Mouse (Mus musculus) ES-E14 (cell line): ENCODE results near the gene Slfn8. TPM values are rescaled to one million over a fixed set of nuclear protein-coding genes. Genes with fewer than 3 reads are reported as not detected.

ENCODE experiments used
- DNase-seq: peaks from one replicate; pipeline ENCODE4 v3.0.0-alpha.2; 2013; ENCODE audit warnings: low read depth, low spot score
- H3K27ac ChIP-seq: 2 replicates; pipeline ENCODE4 v1.5.1; 2012; ENCODE audit warnings: low read depth, mild to moderate bottlenecking, low read length, moderate library complexity, mixed read lengths; ENCODE audit not compliant: poor library complexity, insufficient read depth, severe bottlenecking
- H3K36me3 ChIP-seq: 2 replicates; pipeline ENCODE4 v1.6.1; 2012; ENCODE audit warnings: mild to moderate bottlenecking, low read length, moderate library complexity, mixed read lengths; ENCODE audit not compliant: control insufficient read depth, poor library complexity, insufficient read depth, severe bottlenecking
- H3K4me1 ChIP-seq, 2 experiments: fragments of 150-350 bp in 1 of 2; sonication (generic) in 1 of 2; 2 replicates each; pipeline ENCODE4 v1.6.1; 2012; ENCODE audit warnings: low read length in 2 of 2, mild to moderate bottlenecking in 1 of 2, mixed read lengths in 1 of 2; ENCODE audit not compliant: control insufficient read depth in 2 of 2, insufficient read depth in 2 of 2, poor library complexity in 1 of 2
- H3K4me3 ChIP-seq, 2 experiments: fragments of 150-350 bp in 1 of 2; sonication (generic) in 1 of 2; 2 replicates each; pipeline ENCODE4 v1.5.1; 2012; ENCODE audit warnings: low read length in 2 of 2, low read depth in 1 of 2, mild to moderate bottlenecking in 1 of 2, mixed read lengths in 1 of 2; ENCODE audit not compliant: insufficient read depth in 1 of 2, poor library complexity in 1 of 2, severe bottlenecking in 1 of 2
- H3K9ac ChIP-seq: 2 replicates; pipeline ENCODE4 v1.6.1; 2012; ENCODE audit warnings: low read depth, mild to moderate bottlenecking, low read length, mixed read lengths; ENCODE audit not compliant: poor library complexity, insufficient read depth, severe bottlenecking
- H3K9me3 ChIP-seq: fragments of 150-350 bp; sonication (generic); 2 replicates; pipeline ENCODE4 v1.6.1; 2012; ENCODE audit warnings: low read depth, mild to moderate bottlenecking, low read length; ENCODE audit not compliant: control insufficient read depth, insufficient read depth
- CHD2 ChIP-seq: IDR thresholded peaks from 2 replicates; pipeline ENCODE4 v1.6.1; 2014; ENCODE audit warnings: mild to moderate bottlenecking, low read depth, low read length, inconsistent platforms
- HCFC1 ChIP-seq: IDR thresholded peaks from 2 replicates; pipeline ENCODE4 v1.6.1; 2012; ENCODE audit warnings: low read length, inconsistent platforms, borderline replicate concordance; ENCODE audit not compliant: insufficient read depth
- MAFK ChIP-seq: IDR thresholded peaks from 2 replicates; pipeline ENCODE4 v1.6.1; 2014; ENCODE audit warnings: mild to moderate bottlenecking, low read depth, low read length, inconsistent platforms; ENCODE audit not compliant: insufficient read depth
- ZC3H11A ChIP-seq: IDR thresholded peaks from 2 replicates; pipeline ENCODE4 v1.6.1; 2012; ENCODE audit warnings: low read depth, mild to moderate bottlenecking, inconsistent platforms, low read length, borderline replicate concordance
- ZNF384 ChIP-seq: IDR thresholded peaks from 2 replicates; pipeline ENCODE4 v1.6.1; 2012; ENCODE audit warnings: low read depth, low read length, inconsistent platforms
- in situ Hi-C, 2 experiments: fragments of 600-800 bp; cut with MboI; formaldehyde crosslinking; loops; one replicate each; pipeline ENCODE4 v1.15.1; 2025; ENCODE audit warnings: low sequenced_read_pairs in 2 of 2, inconsistent platforms in 1 of 2; ENCODE audit not compliant: unreplicated experiment in 2 of 2
- total RNA-seq: library from RNA; depleted of rRNA; stranded (reverse); fragments of 300-350 nt; gene quantifications from 2 replicates; pipeline ENCODE4 v1.2.3, GENCODE M21; 2012

Gene Slfn8
- total RNA-seq, 1 experiment = 2.3 TPM

- no peak for TF ChIP-seq ZC3H11A
- no peak for TF ChIP-seq CHD2
- no peak for TF ChIP-seq ZNF384
- TF ChIP-seq HCFC1 = no peak
- TF ChIP-seq MAFK = no peak
- H3K4me1 ChIP-seq = no peaks in the 10 kb centered on the region
- no peaks in the 10 kb centered on the region for H3K9me3 ChIP-seq
- no peak within 1 kb of the TSS for H3K27ac ChIP-seq
- no peak within 1 kb of the TSS for H3K9ac ChIP-seq
- no peaks in the 10 kb centered on the region for H3K36me3 ChIP-seq
- DNase-seq = no peak
- no peak within 1 kb of the TSS for H3K4me3 ChIP-seq
- in situ Hi-C loops = loop anchor here in 1 of 2 experiments (25.0 kb wide), 1 partner anchor 347 kb away; the partner anchor contains the start of gene Rasl10b
These were observed 44.3 kb upstream of the Slfn8 start, which contains the start of gene Slfn2 for GRCm38 (mm10) chr11:83064946-83065345. Slfn2 (plus strand) TSS chr11:83065112.

GRCm38 (mm10) chr11:83063941-83064349 is 43.3 kb upstream of the Slfn8 start:
- TF ChIP-seq CHD2 (no peak), ZC3H11A (no peak), ZNF384 (no peak), MAFK (no peak), HCFC1 (no peak)
- Histone ChIP-seq H3K9me3 (no peaks in the 10 kb centered on the region), H3K9ac (no peak overlapping the region)

GRCm38 (mm10) chr11:83063126-83063525 is 42.5 kb upstream of the Slfn8 start:
- Histone ChIP-seq H3K9me3 (no peaks in the 10 kb centered on the region), H3K4me3 (no peak overlapping the region), H3K27ac (no peak overlapping the region), H3K4me1 (no peaks in the 10 kb centered on the region), H3K9ac (no peak overlapping the region), H3K36me3 (no peaks in the 10 kb centered on the region)
- DNase-seq = no peak
- TF ChIP-seq ZC3H11A (no peak), MAFK (no peak), ZNF384 (no peak), CHD2 (no peak), HCFC1 (no peak)
- in situ Hi-C loops = loop anchor here in 1 of 2 experiments (25.0 kb wide), 1 partner anchor 349 kb away; the partner anchor contains the start of gene Rasl10b

More at GRCm38 (mm10) chr11:83063941-83064349, 43.3 kb upstream of the Slfn8 start:
- Histone ChIP-seq H3K4me3 (no peak overlapping the region), H3K27ac (no peak overlapping the region), H3K36me3 (no peaks in the 10 kb centered on the region), H3K4me1 (no peaks in the 10 kb centered on the region)
- in situ Hi-C loops = loop anchor here in 1 of 2 experiments (25.0 kb wide), 1 partner anchor 348 kb away; the partner anchor contains the start of gene Rasl10b
- no peak for DNase-seq

- no peak overlapping the region for H3K9ac ChIP-seq
- in situ Hi-C loops = loop anchor here in 1 of 2 experiments (25.0 kb wide), 1 partner anchor 350 kb away; the partner anchor contains the start of gene Rasl10b
- H3K4me3 ChIP-seq = no peak overlapping the region
- DNase-seq = no peak
- no peaks in the 10 kb centered on the region for H3K9me3 ChIP-seq
- H3K4me1 ChIP-seq = no peaks in the 10 kb centered on the region
- H3K27ac ChIP-seq = no peak overlapping the region
- TF ChIP-seq ZC3H11A (no peak), ZNF384 (no peak), MAFK (no peak), HCFC1 (no peak), CHD2 (no peak)
- H3K36me3 ChIP-seq = no peaks in the 10 kb centered on the region
These were observed 41.2 kb upstream of the Slfn8 start for GRCm38 (mm10) chr11:83061806-83062205.

- no peaks in the 10 kb centered on the region for H3K4me1 ChIP-seq
These were observed 39.9 kb upstream of the Slfn8 start for GRCm38 (mm10) chr11:83060412-83061020.

More at GRCm38 (mm10) chr11:83060412-83061020, 39.9 kb upstream of the Slfn8 start:
- no peak for DNase-seq
- in situ Hi-C loops = loop anchor here in 1 of 2 experiments (25.0 kb wide), 1 partner anchor 352 kb away; the partner anchor contains the start of gene Rasl10b
- Histone ChIP-seq H3K4me3 (no peak overlapping the region), H3K36me3 (no peaks in the 10 kb centered on the region), H3K9ac (no peak overlapping the region), H3K27ac (no peak overlapping the region), H3K9me3 (no peaks in the 10 kb centered on the region)
- no peak for TF ChIP-seq CHD2
- TF ChIP-seq ZNF384 = no peak
- no peak for TF ChIP-seq ZC3H11A
